Mouse (Mus musculus) embryonic facial prominence, embryonic 11.5 days (tissue): ENCODE data around the gene Nisch. TPM values are rescaled to one million over a fixed set of nuclear protein-coding genes. Genes with fewer than 3 reads are reported as not detected.

Experiments
- ATAC-seq: fragments of 200-750 bp; cut with Nextera tagmentation; replicated peaks from 2 replicates; pipeline ENCODE4 v1.8.0; 2017; ENCODE audit warnings: low read depth; ENCODE audit not compliant: insufficient number of reproducible peaks, low FRiP score, low TSS enrichment
- DNase-seq: peaks from one replicate; pipeline ENCODE4 v3.0.0-alpha.2; 2015; ENCODE audit warnings: low spot score
- H3K27ac ChIP-seq: fragments of 300-500 bp; sonication (generic); replicated peaks from 2 replicates; pipeline ENCODE4 v1.5.1; 2014; ENCODE audit warnings: mild to moderate bottlenecking, low read depth, low read length, control low read depth
- H3K27me3 ChIP-seq: fragments of 300-500 bp; sonication (generic); 2 replicates; pipeline ENCODE4 v1.6.1; 2014; ENCODE audit warnings: mild to moderate bottlenecking, low read length, moderate library complexity, mixed read lengths; ENCODE audit not compliant: control insufficient read depth, insufficient read depth
- H3K36me3 ChIP-seq: fragments of 300-500 bp; sonication (generic); replicated peaks from 2 replicates; pipeline ENCODE4 v1.6.1; 2014; ENCODE audit warnings: low read depth, mild to moderate bottlenecking, low read length, moderate library complexity, mixed read lengths; ENCODE audit not compliant: control insufficient read depth, insufficient read depth
- H3K4me1 ChIP-seq: fragments of 300-500 bp; sonication (generic); 2 replicates; pipeline ENCODE4 v1.6.1; 2014; ENCODE audit warnings: low read length, mixed read lengths; ENCODE audit not compliant: control insufficient read depth, insufficient read depth
- H3K4me2 ChIP-seq: fragments of 300-500 bp; sonication (generic); 2 replicates; pipeline ENCODE4 v1.6.1; 2014; ENCODE audit warnings: low read depth, mild to moderate bottlenecking, control low read depth, low read length, moderate library complexity
- H3K4me3 ChIP-seq: fragments of 300-500 bp; sonication (generic); 2 replicates; pipeline ENCODE4 v1.5.1; 2014; ENCODE audit warnings: low read depth, low read length, control low read depth
- H3K9ac ChIP-seq: fragments of 300-500 bp; sonication (generic); replicated peaks from 2 replicates; pipeline ENCODE4 v1.6.1; 2014; ENCODE audit warnings: mild to moderate bottlenecking, control low read depth, low read length
- H3K9me3 ChIP-seq: fragments of 300-500 bp; sonication (generic); replicated peaks from 2 replicates; pipeline ENCODE4 v1.6.1; 2016; ENCODE audit warnings: mild to moderate bottlenecking, low read length, inconsistent platforms, mixed read lengths; ENCODE audit not compliant: control insufficient read depth
- WGBS: fragments of 180-500 bp; shearing (Covaris S2); extraction: QIAGEN DNeasy Blood & Tissue Kit; methylation state at CpG from one replicate; pipeline ENCODE4 v1.1.7; 2014; 5-methylcytosine and 5-hydroxymethylcytosine counted together
- polyA plus RNA-seq: library from polyadenylated mRNA; unstranded; fragments of >200 nt; fragmentation: Nextera tagmentation; extraction: Ambion mirVana; gene quantifications from 2 replicates; pipeline ENCODE4 v1.2.1, GENCODE M21; 2014

Gene Nisch
- polyA plus RNA-seq, 1 experiment from 2014 or later = 270 TPM

DNA sequence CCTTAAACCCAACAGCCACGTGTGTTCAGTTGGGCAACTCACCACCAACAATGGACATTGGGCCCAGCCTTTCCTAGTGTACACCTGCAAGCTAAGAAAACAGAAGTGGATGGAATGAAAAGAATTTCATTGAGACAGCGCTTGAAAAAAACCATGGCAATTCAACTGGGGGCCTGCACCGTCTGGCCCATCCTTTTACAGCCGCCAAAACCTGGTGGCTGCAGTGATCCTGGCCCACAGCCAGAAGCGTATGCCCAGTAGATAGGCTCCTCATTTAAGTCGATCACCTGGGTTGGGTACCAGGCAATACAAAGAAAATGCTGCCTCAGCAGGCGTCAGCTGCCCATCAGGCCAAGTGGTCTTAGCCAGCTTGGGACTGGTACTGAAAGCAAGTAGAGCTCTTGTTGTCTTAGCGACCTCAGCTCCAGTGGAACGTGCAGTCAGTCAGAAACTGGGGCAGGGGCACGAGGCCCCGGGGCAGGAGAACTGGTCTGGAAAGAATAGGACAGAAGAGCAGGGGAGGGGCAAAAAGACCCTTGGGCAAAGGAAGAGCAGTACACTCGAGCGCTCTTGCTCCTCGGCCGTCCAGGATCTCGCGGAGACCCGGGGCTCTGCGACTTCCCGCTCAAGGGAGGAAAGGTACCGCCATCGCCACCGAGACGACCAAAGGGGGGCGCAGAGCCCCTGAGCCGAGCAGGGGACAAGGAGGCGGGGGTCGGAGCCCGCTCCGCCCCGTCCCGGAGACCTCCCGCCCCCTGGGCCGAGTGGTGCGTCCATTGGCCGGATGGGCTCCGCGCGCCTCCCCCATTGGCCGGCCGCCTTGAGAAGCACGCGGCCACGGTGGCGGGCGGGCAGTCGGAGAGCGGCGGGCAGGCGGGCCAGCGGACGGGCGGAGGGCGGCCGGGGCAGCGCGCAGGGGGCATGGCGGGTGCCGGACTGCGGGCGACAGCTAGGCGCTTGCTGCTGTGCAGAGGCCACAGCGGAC lies 86.2 kb downstream of the Nisch start, which contains the start of gene Nt5dc2:
Nt5dc2 (plus strand) TSS at position 818 of the 985 bp plus-strand sequence.
- Histone ChIP-seq H3K9me3 (no peaks in the 10 kb centered on the region), H3K4me2 (peak within 1 kb of the TSS; percentile 73), H3K4me3 (peak within 1 kb of the TSS; percentile 99), H3K27me3 (no peaks in the 10 kb centered on the region), H3K9ac (peak within 1 kb of the TSS; percentile 95), H3K27ac (peak within 1 kb of the TSS; percentile 71), H3K36me3 (peaks cover 4% of the 10 kb centered on the region), H3K4me1 (no peaks in the 10 kb centered on the region; the same call in 1 of the 2 replicates)
- ATAC-seq (peak; percentile 84), DNase-seq (peak; percentile 97)
- 8% methylated on average over 35 of the region's 63 CpGs for WGBS

DNA sequence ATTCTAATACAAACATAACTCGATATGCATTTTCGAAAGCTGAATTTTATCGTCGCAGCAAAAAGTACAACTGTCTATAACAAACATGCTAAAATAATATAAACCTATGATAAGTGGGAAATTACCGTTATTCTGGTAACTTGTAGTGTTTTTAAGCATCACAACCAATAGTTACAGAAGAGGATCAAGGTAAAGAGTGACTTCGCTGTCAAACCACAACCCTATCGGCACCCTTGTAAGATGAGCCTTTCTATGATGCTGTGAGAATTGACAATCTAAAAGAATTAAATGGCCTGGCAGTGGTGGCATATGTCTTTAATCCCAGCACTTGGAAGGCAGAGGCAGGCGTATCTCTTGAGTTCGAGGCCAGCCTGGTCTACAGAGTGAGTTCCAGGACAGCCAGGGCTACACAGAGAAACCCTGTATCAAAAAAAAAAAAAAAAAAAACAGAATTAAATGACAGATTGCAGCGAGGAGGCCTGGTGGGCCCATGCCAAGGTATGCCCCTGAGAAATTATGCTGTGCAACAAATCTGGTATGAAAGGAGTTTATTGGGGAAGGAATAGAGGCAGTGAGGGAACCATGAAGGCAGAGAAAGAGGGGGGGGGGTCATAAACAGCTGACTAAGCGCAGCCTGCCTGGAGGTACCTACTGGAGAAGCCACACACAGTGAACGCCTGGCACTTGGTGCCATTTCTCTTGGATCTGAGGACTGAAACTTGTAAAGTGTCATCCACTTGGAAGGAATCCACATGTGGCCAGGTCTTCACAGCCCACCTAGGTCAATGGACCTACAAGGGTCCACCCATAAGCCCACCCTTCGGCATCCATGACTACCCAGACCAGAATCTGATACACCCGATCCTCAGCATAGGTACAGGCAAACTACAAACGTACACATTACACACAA lies 87.2 kb downstream of the Nisch start:
- DNase-seq (peak; percentile 14), ATAC-seq (no peak)
- Histone ChIP-seq H3K4me3 (peak overlapping the region; percentile 99), H3K36me3 (no peaks in the 10 kb centered on the region; the same call in 1 of the 2 replicates), H3K9me3 (no peaks in the 10 kb centered on the region), H3K27me3 (no peaks in the 10 kb centered on the region), H3K4me1 (no peaks in the 10 kb centered on the region; the same call in 1 of the 2 replicates), H3K9ac (no peak overlapping the region), H3K4me2 (no peak overlapping the region; the same call in 1 of the 2 replicates), H3K27ac (peak overlapping the region; percentile 71)
- 68% methylated on average over 15 of the region's 15 CpGs for WGBS

DNA sequence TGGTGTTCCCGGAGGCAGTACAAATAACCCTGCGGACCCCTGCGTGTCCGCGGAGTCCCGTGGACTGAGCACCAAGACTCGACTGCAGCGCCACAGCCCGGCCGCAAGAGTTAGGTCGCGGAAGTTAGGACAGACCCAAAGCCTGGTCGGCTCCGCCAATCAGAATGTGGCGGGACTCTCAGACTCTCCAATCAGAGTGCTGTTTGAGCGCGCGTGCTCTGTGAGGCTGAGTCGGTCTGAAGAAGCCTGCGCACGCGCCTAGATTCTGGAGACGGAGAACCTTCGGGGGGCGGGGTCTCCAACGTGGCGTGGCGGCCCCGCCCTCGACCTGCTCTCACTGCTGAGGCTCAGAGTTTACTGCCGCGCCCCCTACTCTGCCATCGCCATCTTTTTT lies 87.9 kb downstream of the Nisch start, which contains the start of gene Smim4:
Smim4 (minus strand) TSS at position 131 of the 394 bp plus-strand sequence.
- Histone ChIP-seq H3K27me3 (no peaks in the 10 kb centered on the region), H3K4me2 (peak within 1 kb of the TSS; percentile 81), H3K9me3 (no peaks in the 10 kb centered on the region), H3K36me3 (no peaks in the 10 kb centered on the region), H3K4me3 (peak within 1 kb of the TSS; percentile 57), H3K9ac (peak within 1 kb of the TSS; percentile 69), H3K4me1 (no peaks in the 10 kb centered on the region; the same call in 1 of the 2 replicates), H3K27ac (peak within 1 kb of the TSS; percentile 62; the same call in 1 of the 2 replicates)
- ATAC-seq = peak; percentile 90
- peak; percentile 100 for DNase-seq
- under 1% methylated on average over 33 of the region's 33 CpGs for WGBS

DNA sequence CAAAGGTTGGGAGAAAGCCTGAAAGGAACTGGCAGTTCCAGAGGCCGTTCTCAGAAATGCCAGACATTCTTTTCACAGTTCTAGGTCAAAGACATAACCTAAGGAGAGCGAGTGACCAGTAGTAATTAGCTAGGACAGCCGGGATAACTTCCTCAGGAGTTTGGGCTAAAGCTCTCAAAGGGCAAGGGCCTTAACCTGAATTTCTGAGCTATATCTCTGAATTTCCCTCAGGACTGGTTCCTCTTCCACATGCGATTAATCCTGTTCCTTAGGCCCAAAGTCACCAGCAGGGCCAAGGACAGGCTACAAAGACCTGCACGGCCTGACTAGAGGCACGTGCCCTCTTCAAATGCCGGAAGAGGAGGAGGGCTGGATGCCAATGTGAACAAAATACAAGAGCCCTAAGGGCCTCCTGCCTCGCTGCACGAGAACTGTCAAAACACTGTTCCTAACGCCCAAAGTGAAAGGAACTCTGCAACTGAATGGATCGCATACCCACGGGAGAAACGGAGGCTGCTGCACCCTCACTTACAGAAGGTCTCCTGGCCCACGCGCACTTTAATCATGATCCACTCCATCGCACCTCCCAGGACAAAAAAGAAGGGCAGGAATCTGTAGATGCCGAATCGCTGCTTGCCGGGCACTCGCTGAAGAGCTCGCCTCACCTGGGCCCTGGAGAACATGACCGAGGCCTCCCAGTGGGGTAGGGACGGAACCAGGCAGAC lies 88.5 kb downstream of the Nisch start:
- Histone ChIP-seq H3K4me3 (peak overlapping the region; percentile 57), H3K27me3 (no peaks in the 10 kb centered on the region), H3K27ac (peak overlapping the region; percentile 62; the same call in 1 of the 2 replicates), H3K36me3 (no peaks in the 10 kb centered on the region), H3K9ac (peak overlapping the region; percentile 69), H3K4me2 (peak overlapping the region; percentile 81), H3K4me1 (no peaks in the 10 kb centered on the region; the same call in 1 of the 2 replicates), H3K9me3 (no peaks in the 10 kb centered on the region)
- peak; percentile 61 for DNase-seq
- under 1% methylated on average over 23 of the region's 23 CpGs for WGBS
- ATAC-seq = no peak

DNA sequence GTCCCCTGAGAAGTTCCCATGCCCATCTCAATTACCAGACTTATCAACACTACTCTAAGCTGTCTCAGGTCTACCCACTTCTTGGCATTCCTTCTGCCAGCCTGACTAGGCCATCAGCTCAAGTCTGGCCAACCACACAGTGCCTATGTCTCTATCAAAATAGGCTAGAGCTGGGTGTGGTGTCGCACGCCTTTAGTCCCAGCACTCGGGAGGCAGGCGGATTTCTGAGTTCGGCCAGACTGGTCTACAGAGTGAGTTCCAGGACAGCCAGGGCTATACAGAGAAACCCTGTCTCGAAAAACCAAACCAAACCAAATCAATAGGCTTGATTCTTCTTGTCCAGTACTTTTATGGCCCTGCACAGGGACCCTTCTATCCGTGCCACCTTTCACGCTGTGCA lies 89.9 kb downstream of the Nisch start:
- H3K4me3 ChIP-seq = no peak overlapping the region
- H3K27ac ChIP-seq = no peak overlapping the region

DNA sequence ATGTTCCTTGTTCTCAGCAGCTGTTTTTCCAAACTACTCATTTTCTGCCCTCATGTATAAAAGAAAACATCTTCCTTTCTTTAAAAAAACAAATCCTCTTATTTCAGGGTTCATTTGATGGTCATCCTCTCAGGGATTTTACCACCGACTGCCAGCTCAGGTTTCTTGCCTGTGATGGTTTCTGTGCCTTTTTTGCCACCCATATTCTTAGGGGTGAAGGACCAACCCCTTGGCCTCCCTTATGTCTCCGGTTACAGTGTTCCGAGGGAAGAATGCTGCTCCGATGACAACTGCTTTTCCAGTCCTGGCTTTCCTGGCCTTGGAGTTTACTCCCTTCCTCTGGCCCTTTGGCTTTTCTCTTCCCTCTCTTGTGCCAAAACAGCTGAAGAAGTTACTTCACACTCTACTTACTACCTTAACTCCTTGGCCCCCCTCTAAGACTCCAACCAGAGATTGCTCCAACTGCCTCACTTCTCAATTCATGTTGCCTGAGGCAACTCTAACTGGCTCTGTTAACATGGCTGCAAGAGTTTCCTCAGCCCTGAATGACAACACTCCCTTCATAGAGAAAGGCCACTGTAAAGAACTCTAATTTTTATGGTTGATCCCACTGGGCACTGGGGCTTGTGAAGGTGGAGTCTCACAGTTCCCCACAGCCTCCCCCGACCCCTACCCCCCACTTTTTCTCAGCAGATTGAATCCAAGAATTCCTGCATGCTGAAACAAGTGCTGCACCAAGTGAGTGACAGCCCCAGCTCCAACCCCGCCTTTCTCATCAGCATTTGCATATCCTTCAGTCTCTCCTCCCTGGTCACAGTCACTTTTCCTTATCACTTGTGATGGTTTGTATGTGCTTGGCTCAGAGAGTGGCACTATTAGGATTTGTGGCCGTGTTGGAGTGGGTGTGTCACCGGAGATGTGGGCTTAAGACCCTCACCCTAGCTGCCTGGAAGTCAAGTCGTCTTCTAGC lies 91.4 kb downstream of the Nisch start:
- H3K9me3 ChIP-seq = no peaks in the 10 kb centered on the region
- no peak overlapping the region for H3K9ac ChIP-seq
- H3K4me3 ChIP-seq = no peak overlapping the region
- no peaks in the 10 kb centered on the region for H3K27me3 ChIP-seq
- DNase-seq = peak; percentile 63
- H3K27ac ChIP-seq = peak overlapping the region; percentile 57; the same call in 1 of the 2 replicates
- no peaks in the 10 kb centered on the region; the same call in 1 of the 2 replicates for H3K36me3 ChIP-seq
- 46% methylated on average over 9 of the region's 9 CpGs for WGBS
- H3K4me1 ChIP-seq = no peaks in the 10 kb centered on the region
- no peak for ATAC-seq
- no peak overlapping the region for H3K4me2 ChIP-seq

More for the DNA sequence above, 89.9 kb downstream of the Nisch start:
- H3K27me3 ChIP-seq = no peaks in the 10 kb centered on the region
- no peaks in the 10 kb centered on the region; the same call in 1 of the 2 replicates for H3K36me3 ChIP-seq
- DNase-seq (no peak), ATAC-seq (no peak)
- no peak overlapping the region for H3K9ac ChIP-seq
- H3K9me3 ChIP-seq = no peaks in the 10 kb centered on the region
- H3K4me1 ChIP-seq = no peaks in the 10 kb centered on the region
- WGBS = 88% methylated on average over 8 of the region's 8 CpGs
- H3K4me2 ChIP-seq = no peak overlapping the region
